Mouse (Mus musculus): ENCODE measurements at regions not wholly inside any gene's neighbourhood (a gene's known extent, or its start where the extent isn't known, plus 50 kb on each side); places are given as distances from the start of the nearest gene placed in this dataset.
"Not testable (repeated sequence)": the region's sequence is repeated elsewhere in the genome, so short reads cannot be mapped to it uniquely, and the experiment has no call there.

GRCm38 (mm10) chr15:34027111-34027510, 330.6 kb downstream of the 9430069I07Rik start:
- H3K27ac ChIP-seq; ATAC-seq (ENCODE audit: borderline replicate concordance, extremely low read depth, low FRiP score, low TSS enrichment); H3K36me3 ChIP-seq; H3K4me2 ChIP-seq; H3K4me1 ChIP-seq; H3K9me3 ChIP-seq; H3K4me3 ChIP-seq; H3K27me3 ChIP-seq; H3K9ac ChIP-seq: not testable (repeated sequence)
- WGBS: 67% methylated on average over 8 of the region's 8 CpGs

GRCm38 (mm10) chr15:34025396-34025795, 332.3 kb downstream of the 9430069I07Rik start:
- H3K4me1 ChIP-seq: no peaks in the 10 kb centered on the region
- H3K4me2 ChIP-seq: no peak overlapping the region
- no peaks in the 10 kb centered on the region for H3K36me3 ChIP-seq
- no peak overlapping the region for H3K27ac ChIP-seq
- 83% methylated on average over 2 of the region's 2 CpGs for WGBS
- no peak overlapping the region for H3K4me3 ChIP-seq
- H3K9me3 ChIP-seq: no peaks in the 10 kb centered on the region
- no peak for ATAC-seq (ENCODE audit: borderline replicate concordance, extremely low read depth, low FRiP score, low TSS enrichment)
- H3K9ac ChIP-seq: no peak overlapping the region
- no peaks in the 10 kb centered on the region for H3K27me3 ChIP-seq

- no peaks in the 10 kb centered on the region for H3K27me3 ChIP-seq
- no peak for ATAC-seq (ENCODE audit: borderline replicate concordance, extremely low read depth, low FRiP score, low TSS enrichment)
- no peak overlapping the region for H3K9ac ChIP-seq
- WGBS: 31% methylated on average over 11 of the region's 11 CpGs
- H3K4me1 ChIP-seq: no peaks in the 10 kb centered on the region
- H3K27ac ChIP-seq: no peak overlapping the region
- H3K9me3 ChIP-seq: no peaks in the 10 kb centered on the region
- H3K4me2 ChIP-seq: no peak overlapping the region
- no peaks in the 10 kb centered on the region for H3K36me3 ChIP-seq
- H3K4me3 ChIP-seq: no peak overlapping the region
These were observed 335.8 kb downstream of the 9430069I07Rik start for GRCm38 (mm10) chr15:34021857-34022256.

- Histone ChIP-seq H3K27me3 (no peaks in the 10 kb centered on the region), H3K4me3 (no peak overlapping the region), H3K4me2 (no peak overlapping the region), H3K4me1 (no peaks in the 10 kb centered on the region), H3K9me3 (no peaks in the 10 kb centered on the region), H3K9ac (no peak overlapping the region), H3K36me3 (no peaks in the 10 kb centered on the region), H3K27ac (no peak overlapping the region)
- WGBS: 50% methylated on average over 13 of the region's 13 CpGs
- ATAC-seq (ENCODE audit: borderline replicate concordance, extremely low read depth, low FRiP score, low TSS enrichment): no peak
These were observed 341.1 kb downstream of the 9430069I07Rik start for GRCm38 (mm10) chr15:34016397-34017156.

- no peaks in the 10 kb centered on the region for H3K4me1 ChIP-seq
- H3K9me3 ChIP-seq: no peaks in the 10 kb centered on the region
- 39% methylated on average over 1 of the region's 1 CpGs for WGBS
- H3K9ac ChIP-seq: no peak overlapping the region
- H3K4me2 ChIP-seq: no peak overlapping the region
- H3K27ac ChIP-seq: no peak overlapping the region
- H3K4me3 ChIP-seq: no peak overlapping the region
- ATAC-seq (ENCODE audit: borderline replicate concordance, extremely low read depth, low FRiP score, low TSS enrichment): no peak
- H3K36me3 ChIP-seq: no peaks in the 10 kb centered on the region
- no peaks in the 10 kb centered on the region for H3K27me3 ChIP-seq
These were observed 349.1 kb downstream of the 9430069I07Rik start for GRCm38 (mm10) chr15:34008591-34008990.

GRCm38 (mm10) chr15:33992383-33992782, 365.3 kb downstream of the 9430069I07Rik start:
- no peak overlapping the region for H3K4me3 ChIP-seq
- no peak overlapping the region for H3K27ac ChIP-seq
- no peak for ATAC-seq (ENCODE audit: borderline replicate concordance, extremely low read depth, low FRiP score, low TSS enrichment)
- H3K4me2 ChIP-seq: no peak overlapping the region
- H3K36me3 ChIP-seq: no peaks in the 10 kb centered on the region
- no peaks in the 10 kb centered on the region for H3K27me3 ChIP-seq
- H3K9ac ChIP-seq: no peak overlapping the region
- H3K4me1 ChIP-seq: no peaks in the 10 kb centered on the region
- no peaks in the 10 kb centered on the region for H3K9me3 ChIP-seq
- WGBS: 49% methylated on average over 4 of the region's 4 CpGs

GRCm38 (mm10) chr15:33975077-33975476, 382.6 kb downstream of the 9430069I07Rik start:
- Histone ChIP-seq H3K36me3 (no peaks in the 10 kb centered on the region), H3K9ac (no peak overlapping the region), H3K27ac (no peak overlapping the region), H3K4me1 (no peaks in the 10 kb centered on the region), H3K27me3 (no peaks in the 10 kb centered on the region), H3K9me3 (no peaks in the 10 kb centered on the region), H3K4me2 (no peak overlapping the region), H3K4me3 (no peak overlapping the region)
- WGBS: 14% methylated on average over 1 of the region's 1 CpGs
- ATAC-seq (ENCODE audit: borderline replicate concordance, extremely low read depth, low FRiP score, low TSS enrichment): no peak

GRCm38 (mm10) chr15:33973466-33973865, 384.2 kb downstream of the 9430069I07Rik start:
- Histone ChIP-seq H3K27ac (no peak overlapping the region), H3K9ac (no peak overlapping the region), H3K36me3 (no peaks in the 10 kb centered on the region), H3K4me3 (no peak overlapping the region), H3K9me3 (no peaks in the 10 kb centered on the region), H3K4me1 (no peaks in the 10 kb centered on the region), H3K27me3 (no peaks in the 10 kb centered on the region), H3K4me2 (no peak overlapping the region)
- 67% methylated on average over 3 of the region's 3 CpGs for WGBS
- ATAC-seq (ENCODE audit: borderline replicate concordance, extremely low read depth, low FRiP score, low TSS enrichment): no peak

- Histone ChIP-seq H3K4me2 (no peak overlapping the region), H3K27me3 (no peaks in the 10 kb centered on the region), H3K4me1 (no peaks in the 10 kb centered on the region), H3K36me3 (no peaks in the 10 kb centered on the region), H3K4me3 (no peak overlapping the region), H3K9me3 (no peaks in the 10 kb centered on the region), H3K9ac (no peak overlapping the region), H3K27ac (no peak overlapping the region)
- 8% methylated on average over 1 of the region's 1 CpGs for WGBS
- no peak for ATAC-seq (ENCODE audit: borderline replicate concordance, extremely low read depth, low FRiP score, low TSS enrichment)
These were observed 388.3 kb downstream of the 9430069I07Rik start for GRCm38 (mm10) chr15:33969409-33969808.

- H3K27ac ChIP-seq: no peak overlapping the region
- no peaks in the 10 kb centered on the region for H3K27me3 ChIP-seq
- H3K4me2 ChIP-seq: no peak overlapping the region
- H3K9me3 ChIP-seq: no peaks in the 10 kb centered on the region
- no peaks in the 10 kb centered on the region for H3K4me1 ChIP-seq
- WGBS: 66% methylated on average over 4 of the region's 4 CpGs
- no peak overlapping the region for H3K9ac ChIP-seq
- no peak for ATAC-seq (ENCODE audit: borderline replicate concordance, extremely low read depth, low FRiP score, low TSS enrichment)
- H3K36me3 ChIP-seq: no peaks in the 10 kb centered on the region
- no peak overlapping the region for H3K4me3 ChIP-seq
These were observed 422.5 kb downstream of the 9430069I07Rik start for GRCm38 (mm10) chr15:33935013-33935664.

GRCm38 (mm10) chr15:33926446-33926845, 431.2 kb downstream of the 9430069I07Rik start:
- no peak overlapping the region for H3K27ac ChIP-seq
- H3K36me3 ChIP-seq: no peaks in the 10 kb centered on the region
- 57% methylated on average over 2 of the region's 2 CpGs for WGBS

GRCm38 (mm10) chr15:33924094-33924890, 433.4 kb downstream of the 9430069I07Rik start:
- ATAC-seq (ENCODE audit: borderline replicate concordance, extremely low read depth, low FRiP score, low TSS enrichment): no peak
- Histone ChIP-seq H3K27ac (no peak overlapping the region), H3K9ac (no peak overlapping the region), H3K4me1 (no peaks in the 10 kb centered on the region), H3K9me3 (no peaks in the 10 kb centered on the region), H3K27me3 (no peaks in the 10 kb centered on the region), H3K4me2 (no peak overlapping the region), H3K36me3 (no peaks in the 10 kb centered on the region), H3K4me3 (no peak overlapping the region)
- WGBS: 79% methylated on average over 5 of the region's 5 CpGs

More at GRCm38 (mm10) chr15:33926446-33926845, 431.2 kb downstream of the 9430069I07Rik start:
- no peaks in the 10 kb centered on the region for H3K9me3 ChIP-seq
- H3K27me3 ChIP-seq: no peaks in the 10 kb centered on the region
- H3K9ac ChIP-seq: no peak overlapping the region
- no peaks in the 10 kb centered on the region for H3K4me1 ChIP-seq
- ATAC-seq (ENCODE audit: borderline replicate concordance, extremely low read depth, low FRiP score, low TSS enrichment): no peak
- H3K4me2 ChIP-seq: no peak overlapping the region
- H3K4me3 ChIP-seq: no peak overlapping the region

Data from lung, embryonic 15.5 days (tissue).